Mouse (Mus musculus): ENCODE data around the gene Strbp. TPM values are rescaled to one million over a fixed set of nuclear protein-coding genes. Genes with fewer than 3 reads are reported as not detected.

The Strbp gene
- total RNA-seq, 2 experiments from 2014 or later: 8.1 to 11.9 TPM

DNA sequence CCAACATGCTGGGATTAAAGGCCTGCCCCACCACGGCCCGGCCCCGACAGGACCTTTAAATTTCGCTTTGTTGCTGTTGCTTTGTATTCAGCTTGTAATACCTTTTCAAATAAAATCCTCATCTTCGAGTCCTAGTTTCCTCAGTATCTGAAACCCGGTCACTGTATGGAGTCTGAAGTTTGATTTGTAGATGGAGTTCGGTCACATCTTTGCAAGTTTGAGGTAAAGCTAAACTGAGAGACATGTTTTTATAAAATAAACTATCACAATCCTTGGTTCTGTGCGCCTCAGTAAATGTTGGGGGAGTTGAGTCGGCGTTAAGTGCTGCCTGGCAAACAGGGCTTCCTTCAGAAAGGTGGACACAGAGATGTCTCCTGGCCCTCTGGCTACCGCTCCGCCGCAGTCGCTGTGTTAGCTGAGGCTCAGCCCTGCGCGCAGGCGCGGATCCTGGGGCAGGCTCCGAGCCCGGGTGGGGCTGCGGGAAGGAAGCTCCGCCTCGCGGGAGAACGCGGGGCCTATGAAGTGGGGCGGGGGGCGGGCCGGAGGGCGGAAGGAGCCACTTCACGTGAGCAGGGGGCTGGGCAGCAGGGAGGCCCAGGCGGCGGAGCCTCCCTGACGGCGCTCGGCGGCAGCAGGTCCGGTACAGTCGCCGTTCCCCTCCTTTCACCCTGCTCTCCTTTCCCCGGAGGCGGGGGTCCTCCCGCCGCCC, 251.8 kb downstream of the Strbp start:
- ATAC-seq (replicated peaks; ENCODE audit: low FRiP score, poor library complexity, severe bottlenecking): peak; percentile 99

DNA sequence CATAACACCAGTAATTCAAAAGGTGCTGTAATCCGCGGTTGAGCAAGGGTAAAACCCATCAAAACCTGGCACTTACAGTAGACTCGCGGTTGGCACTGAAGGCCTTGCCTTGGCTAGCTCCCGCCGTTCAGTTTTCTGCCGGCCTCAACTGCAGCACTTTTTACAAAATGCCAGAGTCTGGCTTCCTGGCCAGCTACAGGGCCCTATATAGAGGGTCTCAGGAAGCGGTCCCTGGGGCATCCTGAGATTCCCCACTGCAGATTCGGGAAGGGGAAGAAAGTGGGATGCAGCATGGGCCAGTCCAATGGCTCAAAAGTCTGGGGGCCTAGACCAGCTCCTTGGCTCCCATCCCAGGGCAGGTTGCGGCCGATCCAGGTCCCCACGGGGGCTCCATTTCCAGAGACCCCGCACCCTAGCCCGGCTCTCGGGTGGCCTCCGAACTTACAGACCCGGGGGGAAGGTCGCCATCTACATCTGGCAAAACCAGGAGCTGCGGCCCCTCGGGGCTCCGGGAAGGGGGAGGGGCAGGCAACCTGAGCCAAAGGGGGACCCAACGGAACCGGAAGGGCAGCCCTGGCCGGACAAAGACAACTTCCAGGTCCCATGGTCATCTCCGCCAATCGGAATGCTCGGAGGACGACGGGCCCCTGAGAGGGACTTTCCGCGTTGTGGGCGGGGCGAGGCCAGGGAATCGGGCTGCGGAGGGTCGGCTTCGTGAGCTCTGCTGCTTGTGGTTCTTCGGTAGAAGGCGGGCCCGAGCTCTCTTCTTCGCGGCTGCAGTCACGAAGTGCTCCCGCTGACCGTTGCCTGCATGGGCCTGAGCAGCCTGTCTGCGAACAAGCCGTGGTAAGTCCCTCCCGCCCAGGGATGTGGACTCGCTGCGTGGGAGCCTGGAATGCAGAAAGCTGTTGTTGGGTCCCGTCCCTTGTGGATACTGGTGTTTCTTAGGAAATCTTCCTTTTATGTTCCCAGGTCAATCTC, 260.8 kb downstream of the Strbp start, which contains the start of the genes Zbtb26, Zbtb6 and Rabgap1:
Gene Zbtb26, minus strand, starts transcription at position 525 of the 981 bp plus-strand sequence.
Gene Zbtb6, minus strand, starts transcription at position 561 of the 981 bp plus-strand sequence.
Gene Rabgap1, plus strand, starts transcription at position 669 of the 981 bp plus-strand sequence.
- peak; percentile 99 for ATAC-seq (replicated peaks; ENCODE audit: low FRiP score, poor library complexity, severe bottlenecking)

Other genes starting within 250 kb of the Strbp start
- 0.58 TPM in 1 of 2 replicates, not detected in the other for gene Gpr21, start 187.5 kb downstream of the Strbp start, total RNA-seq (2015; ENCODE audit: low replicate concordance)
- 0.17 TPM in 1 of 2 replicates, not detected in the other for gene Gpr21, start 187.5 kb downstream of the Strbp start, total RNA-seq (2017; ENCODE audit: low replicate concordance)
- gene Crb2, start 72.4 kb upstream of the Strbp start, total RNA-seq (2015; ENCODE audit: low replicate concordance): not detected in 2 replicates
- gene Crb2, start 72.4 kb upstream of the Strbp start, total RNA-seq (2017; ENCODE audit: low replicate concordance): not detected in 2 replicates

All from erythroblast, adult 5-6 weeks (primary cell).